Mouse (Mus musculus) spleen, postnatal 4 days (tissue): Measurements from ENCODE around the gene Csf2ra.
"Not testable (repeated sequence)": the region's sequence is repeated elsewhere in the genome, so short reads cannot be mapped to it uniquely, and the experiment has no call there.

Source experiments
- DNase-seq, 2 experiments: peaks; one replicate each; pipeline ENCODE4 v3.0.0; 2022; ENCODE audit warnings: low spot score in 2 of 2

Gene Csf2ra

DNA sequence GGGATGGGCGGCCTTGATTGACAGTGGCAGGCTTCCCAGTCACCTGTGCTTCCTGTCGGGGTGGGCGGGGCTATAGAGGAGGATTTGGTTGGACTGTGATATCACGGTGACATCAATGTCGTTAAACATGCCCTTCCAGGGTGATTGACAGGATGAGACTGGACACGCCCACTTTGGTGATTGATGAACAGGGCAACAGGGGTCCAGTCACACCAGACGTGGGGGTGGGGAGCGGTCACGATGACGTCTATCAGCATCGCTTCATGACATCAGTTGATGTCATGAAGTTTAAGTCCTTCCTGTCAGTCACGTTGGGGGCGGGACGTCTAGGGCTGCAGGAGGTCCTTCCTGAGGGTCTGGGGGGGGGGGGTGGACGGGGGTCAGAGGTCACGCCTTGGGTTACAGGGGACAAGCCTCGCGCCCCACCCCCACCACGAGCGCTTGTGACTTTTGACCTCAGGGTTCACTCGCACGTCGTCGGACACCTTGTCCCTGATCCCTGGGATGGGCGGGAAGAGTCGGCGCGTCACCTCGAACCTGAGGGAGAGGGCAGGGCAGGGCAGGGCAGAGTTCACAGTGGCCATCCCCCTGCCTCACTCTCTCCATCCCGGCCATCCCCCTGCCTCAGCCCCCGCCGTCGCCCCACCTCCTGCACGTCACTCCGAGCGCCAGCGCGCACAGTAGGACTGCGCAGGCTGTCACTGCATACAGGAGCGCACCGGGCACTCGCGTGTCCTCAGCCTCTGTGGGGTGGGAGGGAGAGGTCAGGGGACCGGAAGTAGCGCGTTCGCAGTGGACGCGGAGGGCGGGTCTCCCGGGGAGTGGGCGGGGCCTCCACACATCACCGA is 3.3 kb downstream of the Csf2ra start:
- peak in 1 of 2 experiments; percentile 78 for DNase-seq

DNA sequence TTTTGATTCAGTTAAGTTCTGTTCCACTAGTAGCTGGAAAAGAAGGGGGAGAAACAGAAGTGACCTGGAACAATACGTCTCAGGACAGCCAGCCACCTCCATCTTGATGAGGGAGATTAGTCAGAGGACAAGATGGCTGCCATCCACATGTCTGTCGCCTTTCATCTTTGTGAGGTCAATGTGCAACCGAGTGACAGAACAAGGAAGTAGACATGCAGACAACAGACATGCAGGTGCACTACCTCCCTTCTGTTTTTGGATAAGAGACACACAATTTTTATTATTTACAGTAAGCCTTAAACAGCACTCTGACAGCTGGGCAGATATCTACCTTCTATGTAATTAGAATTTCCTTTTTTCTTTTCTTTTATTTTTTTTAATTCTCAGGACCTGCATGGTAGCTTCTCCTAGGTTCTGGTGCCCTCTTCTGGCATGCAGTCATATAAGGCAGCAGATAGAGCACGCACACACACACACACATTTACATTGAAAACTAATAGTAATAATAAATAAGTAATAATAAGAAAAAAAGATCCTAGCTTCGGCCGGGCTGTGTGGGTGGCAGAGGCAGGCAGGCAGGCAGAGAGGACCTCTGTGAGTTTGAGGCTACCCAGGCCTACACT is 4.4 kb downstream of the Csf2ra start:
- DNase-seq, result peak in 1 of 2 experiments; percentile 59

DNA sequence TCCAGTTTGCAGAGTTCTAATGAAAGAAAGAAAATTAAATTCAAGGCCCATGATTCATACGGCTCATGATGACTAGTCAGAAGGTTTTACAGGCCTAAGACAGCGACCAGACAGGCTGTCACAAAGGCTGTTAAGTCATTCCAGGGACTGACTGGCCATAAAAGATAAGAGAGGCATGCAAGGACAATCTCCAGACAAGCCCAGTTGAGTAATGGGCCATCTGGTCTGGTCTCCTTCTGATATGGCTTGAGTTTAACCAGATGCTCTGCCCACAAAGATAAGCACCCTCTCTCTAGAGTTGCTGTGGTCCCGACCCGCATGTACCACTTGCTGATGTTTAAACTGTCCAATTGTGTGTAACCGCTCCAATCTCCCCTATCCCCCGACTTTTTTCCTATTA is 20.7 kb downstream of the Csf2ra start:
- DNase-seq, result not testable (repeated sequence)

DNA sequence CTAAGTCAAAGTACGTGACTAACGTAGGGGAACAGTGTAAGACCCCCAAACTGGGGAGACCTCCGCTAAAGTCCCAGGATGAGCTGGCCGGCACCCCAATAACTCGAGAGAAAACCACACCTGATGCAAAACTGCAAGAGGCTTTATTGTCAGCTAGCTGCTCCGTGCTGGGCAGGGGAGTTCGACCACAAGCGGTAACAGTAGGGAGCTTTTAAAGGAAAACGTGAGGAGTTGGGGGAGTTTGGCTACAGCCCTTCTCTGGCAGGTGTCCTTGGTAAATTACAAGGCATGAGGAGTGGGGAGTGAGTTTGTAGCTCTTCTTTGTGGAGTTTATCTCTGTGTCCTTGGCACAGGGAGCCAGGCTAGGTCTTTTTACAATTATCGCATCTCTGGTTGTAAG is 28.4 kb downstream of the Csf2ra start:
- DNase-seq, result peak; percentile 21 to 71

DNA sequence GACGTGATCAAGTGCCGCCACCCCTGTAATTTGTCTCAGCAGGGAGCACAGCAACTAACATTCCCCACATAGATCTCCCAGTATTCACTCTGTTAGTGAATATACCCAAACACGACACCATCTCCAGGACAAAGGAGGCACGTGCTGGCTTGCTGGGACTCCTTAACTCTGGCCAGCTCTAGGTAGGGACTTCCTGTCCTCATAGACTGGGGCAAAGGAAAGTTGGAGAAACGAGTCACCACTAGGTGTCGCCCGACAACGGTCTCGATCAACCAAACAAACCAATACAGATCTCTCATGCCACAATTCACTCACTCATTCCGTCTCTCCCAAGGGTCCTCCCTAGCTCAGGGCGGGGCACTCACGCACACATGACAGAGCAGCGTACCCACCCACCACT is 28.9 kb downstream of the Csf2ra start:
- peak; percentile 88 to 95 for DNase-seq

DNA sequence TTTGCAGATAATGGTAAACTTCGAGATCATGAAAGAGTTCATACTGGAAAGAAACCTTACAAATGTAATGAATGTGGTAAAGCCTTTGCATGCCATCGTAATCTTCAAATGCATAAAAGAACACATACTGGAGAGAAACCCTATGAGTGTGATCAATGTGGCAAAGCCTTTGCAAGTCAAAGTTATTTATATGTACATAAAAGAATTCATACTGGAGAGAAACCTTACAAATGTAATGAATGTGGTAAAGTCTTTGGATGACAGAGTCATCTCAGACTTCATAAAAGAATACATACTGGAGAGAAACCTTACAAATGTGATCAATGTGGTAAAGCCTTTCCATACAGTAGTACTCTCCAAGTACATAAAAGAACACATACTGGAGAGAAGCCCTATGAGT is 44.6 kb downstream of the Csf2ra start, which contains the start of gene Gm6020:
Gene Gm6020, plus strand, starts transcription at position 301 of the 400 bp plus-strand sequence.
- not testable (repeated sequence) for DNase-seq

DNA sequence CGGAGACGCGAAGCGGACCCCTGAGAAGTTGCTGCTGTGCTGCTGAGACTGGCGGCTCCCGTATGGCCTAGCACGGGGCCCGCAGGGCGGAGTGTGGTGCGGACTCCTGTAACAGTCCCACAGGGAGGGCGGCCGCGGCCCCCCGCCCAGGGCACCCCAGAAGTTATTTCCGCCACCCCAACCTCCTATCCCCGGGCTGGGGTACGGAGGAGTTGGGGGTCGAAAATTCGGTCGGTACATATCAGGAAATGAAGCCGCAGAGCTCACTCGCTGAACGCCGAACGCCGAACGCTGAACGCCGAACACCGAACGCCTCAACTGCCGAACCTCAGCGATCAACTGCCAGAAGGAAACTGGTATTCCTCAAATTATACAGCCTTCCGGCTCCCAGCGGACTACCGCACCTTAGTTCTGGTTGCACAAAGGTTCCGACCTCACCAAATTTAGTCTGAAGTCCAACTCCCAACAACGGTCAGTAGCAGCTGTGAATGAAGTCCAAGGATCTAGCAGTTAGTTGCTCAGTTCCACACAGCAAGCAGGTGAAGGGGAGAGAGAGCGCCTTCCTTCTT is 52.4 kb downstream of the Csf2ra start, which contains the start of gene Gm7102:
Gene Gm7102, minus strand, starts transcription at position 554 of the 569 bp plus-strand sequence.
- no peak for DNase-seq
